Mouse (Mus musculus) small intestine, adult 2 months (tissue): ENCODE measurements around the gene Mrln. TPM values are rescaled to one million over a fixed set of nuclear protein-coding genes. Genes with fewer than 3 reads are reported as not detected.

Experiments used
- H3K27ac ChIP-seq: fragments of 200-500 bp; 2 replicates; pipeline ENCODE4 v1.5.1; 2012; ENCODE audit warnings: low read depth, low read length, control low read depth, inconsistent platforms; ENCODE audit not compliant: insufficient read depth
- H3K27me3 ChIP-seq: fragments of 200-500 bp; 2 replicates; pipeline ENCODE4 v1.6.1; 2012; ENCODE audit warnings: mild to moderate bottlenecking, moderate library complexity, low read length, inconsistent platforms; ENCODE audit not compliant: control insufficient read depth, insufficient read depth
- H3K36me3 ChIP-seq: fragments of 200-500 bp; 2 replicates; pipeline ENCODE4 v1.6.1; 2012; ENCODE audit warnings: mild to moderate bottlenecking, low read length, control low read depth, inconsistent platforms; ENCODE audit not compliant: control insufficient read depth, insufficient read depth
- H3K4me1 ChIP-seq: fragments of 200-500 bp; 2 replicates; pipeline ENCODE4 v1.6.1; 2012; ENCODE audit warnings: low read length, inconsistent platforms, mixed read lengths; ENCODE audit not compliant: control insufficient read depth, insufficient read depth, insufficient read length
- H3K4me3 ChIP-seq: fragments of 200-500 bp; 2 replicates; pipeline ENCODE4 v1.5.1; 2012; ENCODE audit warnings: low read depth, mild to moderate bottlenecking, control low read depth, inconsistent platforms, low read length, moderate library complexity
- CTCF ChIP-seq: fragments of 200-500 bp; IDR thresholded peaks from 2 replicates; pipeline ENCODE4 v1.5.1; 2012; ENCODE audit warnings: low read depth, mild to moderate bottlenecking, control low read depth, inconsistent platforms, low read length, moderate library complexity, mixed read lengths; ENCODE audit not compliant: insufficient replicate concordance, insufficient read length; ENCODE audit errors: extremely low read depth
- POLR2A ChIP-seq: fragments of 200-500 bp; IDR thresholded peaks from 2 replicates; pipeline ENCODE4 v1.6.1; 2012; ENCODE audit warnings: low read depth, mild to moderate bottlenecking, control low read depth, inconsistent platforms, low read length, moderate library complexity
- WGBS: fragments of 180-500 bp; shearing (Covaris S2); methylation state at CpG from one replicate; pipeline ENCODE4 v1.1.7; 2018; 5-methylcytosine and 5-hydroxymethylcytosine counted together
- polyA plus RNA-seq: library from polyadenylated mRNA; depleted of rRNA; stranded (reverse); fragments of >200 nt; gene quantifications from 2 replicates; pipeline ENCODE4 v1.2.3, GENCODE M21; 2012

The Mrln gene
- polyA plus RNA-seq, 1 experiment = not detected

GRCm38 (mm10) chr10:70165877-70166276, 38.6 kb upstream of the Mrln start:
- H3K4me3 ChIP-seq = no peak overlapping the region
- H3K4me1 ChIP-seq = no peaks in the 10 kb centered on the region
- WGBS = 76% methylated on average over 6 of the region's 6 CpGs
- H3K27ac ChIP-seq = no peak overlapping the region
- H3K27me3 ChIP-seq = no peaks in the 10 kb centered on the region
- TF ChIP-seq POLR2A (no peak), CTCF (peak; percentile 41; the same call in 1 of the 2 replicates)
- H3K36me3 ChIP-seq = peaks cover 48% of the 10 kb centered on the region

- TF ChIP-seq POLR2A (no peak), CTCF (no peak)
- H3K4me1 ChIP-seq = no peaks in the 10 kb centered on the region
- no peak overlapping the region for H3K27ac ChIP-seq
- no peaks in the 10 kb centered on the region for H3K27me3 ChIP-seq
- H3K4me3 ChIP-seq = no peak overlapping the region
- 77% methylated on average over 5 of the region's 5 CpGs for WGBS
- peaks cover 49% of the 10 kb centered on the region for H3K36me3 ChIP-seq
These were observed 38.0 kb upstream of the Mrln start for GRCm38 (mm10) chr10:70166427-70166826.

- Histone ChIP-seq H3K4me3 (no peak overlapping the region), H3K36me3 (peaks cover 47% of the 10 kb centered on the region), H3K27me3 (no peaks in the 10 kb centered on the region), H3K4me1 (no peaks in the 10 kb centered on the region), H3K27ac (no peak overlapping the region)
- WGBS = 72% methylated on average over 11 of the region's 11 CpGs
- TF ChIP-seq POLR2A = no peak
- TF ChIP-seq CTCF = no peak
These were observed 36.8 kb upstream of the Mrln start for GRCm38 (mm10) chr10:70167625-70168024.

- 80% methylated on average over 13 of the region's 13 CpGs for WGBS
- H3K36me3 ChIP-seq = peaks cover 50% of the 10 kb centered on the region
- TF ChIP-seq POLR2A = no peak
- no peak for TF ChIP-seq CTCF
These were observed 36.1 kb upstream of the Mrln start for GRCm38 (mm10) chr10:70168396-70168795.

GRCm38 (mm10) chr10:70169044-70169443, 35.4 kb upstream of the Mrln start:
- TF ChIP-seq POLR2A (no peak), CTCF (no peak)
- Histone ChIP-seq H3K4me1 (no peaks in the 10 kb centered on the region), H3K27me3 (no peaks in the 10 kb centered on the region), H3K36me3 (peaks cover 48% of the 10 kb centered on the region), H3K4me3 (no peak overlapping the region), H3K27ac (no peak overlapping the region)
- 92% methylated on average over 18 of the region's 18 CpGs for WGBS

More at GRCm38 (mm10) chr10:70168396-70168795, 36.1 kb upstream of the Mrln start:
- Histone ChIP-seq H3K27me3 (no peaks in the 10 kb centered on the region), H3K4me3 (no peak overlapping the region), H3K27ac (no peak overlapping the region), H3K4me1 (no peaks in the 10 kb centered on the region)

- TF ChIP-seq POLR2A (no peak), CTCF (peak; percentile 76; the same call in 1 of the 2 replicates)
- H3K27me3 ChIP-seq = no peaks in the 10 kb centered on the region
- H3K4me1 ChIP-seq = no peaks in the 10 kb centered on the region
- 63% methylated on average over 3 of the region's 3 CpGs for WGBS
- H3K27ac ChIP-seq = no peak overlapping the region
- no peak overlapping the region for H3K4me3 ChIP-seq
- peaks cover 52% of the 10 kb centered on the region for H3K36me3 ChIP-seq
These were observed 31.1 kb upstream of the Mrln start for GRCm38 (mm10) chr10:70173314-70173713.

GRCm38 (mm10) chr10:70174494-70175190, 29.8 kb upstream of the Mrln start:
- no peak overlapping the region for H3K4me3 ChIP-seq
- WGBS = 83% methylated on average over 16 of the region's 16 CpGs
- TF ChIP-seq CTCF (no peak), POLR2A (no peak)
- no peak overlapping the region for H3K27ac ChIP-seq
- no peaks in the 10 kb centered on the region for H3K4me1 ChIP-seq
- peaks cover 49% of the 10 kb centered on the region for H3K36me3 ChIP-seq
- no peaks in the 10 kb centered on the region for H3K27me3 ChIP-seq
